Mouse (Mus musculus) gastrocnemius, postnatal 14 days (tissue): ENCODE measurements at regions not wholly inside any gene's neighbourhood (a gene's known extent, or its start where the extent isn't known, plus 50 kb on each side); places are given as distances from the start of the nearest gene placed in this dataset.
A peak's percentile ranks its signal among the peaks of the same experiment; 100 is the strongest.

Experiments
- DNase-seq: peaks from one replicate; pipeline ENCODE4 v3.0.0; 2021; ENCODE audit warnings: mixed read lengths
- intact Hi-C: fragments of 180-260 bp; cut with DNase I; formaldehyde crosslinking; loops from one replicate; pipeline ENCODE4 v1.15.1; 2025; ENCODE audit warnings: low total_unique reads

- no peak for DNase-seq
- intact Hi-C loops = no loop called here
Observed at GRCm38 (mm10) chr9:30021981-30022380, 59.0 kb upstream of the Ntm start.

DNA sequence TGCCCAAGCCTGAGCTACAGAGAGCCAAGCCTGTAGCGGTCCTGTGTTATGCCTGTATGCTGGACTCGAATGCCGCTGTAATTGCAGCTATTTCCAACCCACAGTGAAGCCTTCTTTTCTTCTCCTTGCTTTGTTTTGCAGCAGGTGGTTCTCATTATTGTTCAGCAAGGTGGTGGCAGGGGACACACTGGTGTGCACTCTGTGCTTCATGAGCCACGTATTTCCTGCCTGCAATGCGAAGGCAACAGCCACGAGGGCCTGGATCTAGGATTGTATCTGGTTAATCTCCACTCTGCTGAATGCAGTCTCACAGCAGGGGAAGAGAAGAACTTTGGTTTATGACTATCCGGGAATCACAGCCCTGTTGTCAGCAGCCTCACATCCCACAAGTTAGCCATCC is 62.3 kb upstream of the Ntm start:
- intact Hi-C loops = no loop called here
- DNase-seq = no peak

DNA sequence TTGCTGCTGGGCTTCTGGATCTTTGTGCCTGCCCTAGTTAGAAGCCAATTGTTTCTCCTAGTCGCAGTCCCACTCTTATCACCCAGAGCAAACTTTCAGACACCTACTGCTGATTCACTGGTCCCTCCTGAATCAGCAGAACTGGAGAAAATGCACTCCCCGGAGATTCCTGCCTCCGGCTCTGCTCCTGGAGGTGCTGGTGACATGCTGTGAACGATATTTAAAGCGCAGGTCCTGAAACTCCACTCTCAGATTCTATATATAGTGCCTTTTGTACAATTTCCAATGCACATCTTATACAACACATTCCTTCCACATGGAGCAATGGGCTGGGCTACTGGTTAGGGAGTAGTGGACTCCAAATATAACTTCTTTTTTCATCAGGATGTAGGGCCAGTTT is 64.0 kb upstream of the Ntm start:
- DNase-seq = no peak
- intact Hi-C loops = no loop called here

- intact Hi-C loops = no loop called here
- DNase-seq = no peak
Observed at GRCm38 (mm10) chr9:30040396-30040795, 77.5 kb upstream of the Ntm start.

GRCm38 (mm10) chr9:30064551-30064950 is 101.6 kb upstream of the Ntm start:
- intact Hi-C loops = no loop called here
- DNase-seq = no peak

DNA sequence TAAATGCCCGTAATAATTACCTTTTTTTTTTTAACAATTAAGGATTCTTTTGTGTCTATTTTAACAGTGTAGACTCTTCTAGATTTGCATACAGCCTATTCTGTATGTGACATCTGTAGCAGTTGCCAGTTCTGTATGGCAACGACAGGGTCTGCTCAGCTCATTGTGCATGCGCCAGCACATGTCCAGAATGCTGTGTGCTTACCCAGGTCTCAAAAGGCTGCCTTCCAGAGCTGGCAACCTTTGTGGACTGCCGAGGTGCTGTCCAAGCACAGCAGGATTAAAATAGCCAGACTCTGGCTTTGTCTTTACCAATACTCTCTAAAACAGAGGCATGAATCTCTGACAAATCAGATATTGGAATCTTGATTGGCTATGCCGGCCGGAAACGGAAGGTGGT is 105.0 kb upstream of the Ntm start:
- intact Hi-C loops = no loop called here
- DNase-seq = no peak

DNA sequence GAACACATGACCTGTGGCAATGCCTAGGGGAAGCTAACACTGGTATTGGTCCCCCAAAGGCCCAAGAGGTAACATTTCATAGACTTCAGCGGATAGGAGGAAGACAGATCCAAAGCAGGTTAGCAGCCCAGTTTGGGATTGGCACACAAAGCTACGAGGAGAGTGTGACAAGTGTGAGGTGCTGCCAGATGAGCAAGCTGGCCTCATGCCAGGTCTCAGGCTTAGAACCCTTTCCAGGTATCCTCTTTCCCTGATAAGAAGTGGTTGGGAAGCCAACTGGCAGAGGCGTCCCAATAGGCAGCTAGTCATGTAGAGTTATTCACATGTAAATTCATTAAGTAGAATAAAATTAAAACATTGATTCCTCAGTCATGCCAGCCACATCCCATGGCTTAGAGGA is 112.3 kb upstream of the Ntm start:
- intact Hi-C loops = no loop called here
- no peak for DNase-seq

- no peak for DNase-seq
Observed at GRCm38 (mm10) chr9:30076006-30076405, 113.1 kb upstream of the Ntm start.

DNA sequence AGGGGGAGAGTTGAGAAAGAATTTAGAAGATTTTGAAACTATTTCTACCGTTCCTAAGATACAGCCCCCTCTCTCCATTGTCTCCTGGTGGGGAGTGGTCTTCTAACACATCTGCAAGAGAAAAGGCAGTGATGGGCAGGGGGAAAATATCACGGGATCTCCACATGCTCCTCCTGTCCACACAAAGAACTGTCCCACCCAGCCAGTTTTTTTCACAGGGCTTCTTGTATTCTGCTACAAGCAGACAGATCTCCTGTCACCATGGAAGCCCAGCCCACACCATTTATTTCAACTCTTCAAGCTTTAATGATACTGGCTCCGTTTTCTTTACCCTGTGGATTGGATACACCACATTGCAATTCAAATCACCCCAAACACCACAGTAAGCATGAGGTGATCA is 113.5 kb upstream of the Ntm start:
- intact Hi-C loops = no loop called here
- no peak for DNase-seq

More at GRCm38 (mm10) chr9:30076006-30076405, 113.1 kb upstream of the Ntm start:
- intact Hi-C loops = no loop called here

- intact Hi-C loops = loop anchor here (5.0 kb wide), 1 partner anchor 945 kb away; no protein-coding TSS in a partner anchor
- DNase-seq = no peak
Observed at GRCm38 (mm10) chr9:30101942-30102341, 139.0 kb upstream of the Ntm start.

- intact Hi-C loops = no loop called here
- DNase-seq = no peak
Observed at GRCm38 (mm10) chr9:30122371-30122770, 159.4 kb upstream of the Ntm start.

DNA sequence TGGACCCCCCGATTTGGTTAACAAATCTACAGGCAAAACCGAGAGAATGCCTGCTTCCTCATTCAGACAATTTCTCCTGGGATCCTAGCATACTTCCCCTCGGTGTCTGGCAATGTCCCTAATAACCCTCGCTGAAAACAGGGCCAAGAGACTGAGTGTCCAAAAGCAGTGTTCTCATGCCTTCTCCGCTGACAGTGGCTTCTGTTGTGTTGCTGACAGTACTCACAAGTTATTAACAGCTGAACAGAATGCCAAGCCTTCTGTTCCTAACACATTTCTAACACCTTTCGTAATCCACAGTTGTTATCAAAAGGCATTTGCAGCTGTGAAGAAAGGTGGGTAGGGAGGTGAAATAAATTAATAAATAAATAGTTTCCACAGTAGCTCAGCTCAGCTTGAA is 166.2 kb upstream of the Ntm start:
- intact Hi-C loops = no loop called here

GRCm38 (mm10) chr9:30131626-30132025 is 168.7 kb upstream of the Ntm start:
- DNase-seq = no peak
- intact Hi-C loops = no loop called here

More for the DNA sequence above, 166.2 kb upstream of the Ntm start:
- DNase-seq = no peak

GRCm38 (mm10) chr9:30134303-30134702 is 171.4 kb upstream of the Ntm start:
- no peak for DNase-seq
- intact Hi-C loops = no loop called here

GRCm38 (mm10) chr9:30137611-30138287 is 174.8 kb upstream of the Ntm start:
- peak; percentile 86 for DNase-seq
- intact Hi-C loops = no loop called here

DNA sequence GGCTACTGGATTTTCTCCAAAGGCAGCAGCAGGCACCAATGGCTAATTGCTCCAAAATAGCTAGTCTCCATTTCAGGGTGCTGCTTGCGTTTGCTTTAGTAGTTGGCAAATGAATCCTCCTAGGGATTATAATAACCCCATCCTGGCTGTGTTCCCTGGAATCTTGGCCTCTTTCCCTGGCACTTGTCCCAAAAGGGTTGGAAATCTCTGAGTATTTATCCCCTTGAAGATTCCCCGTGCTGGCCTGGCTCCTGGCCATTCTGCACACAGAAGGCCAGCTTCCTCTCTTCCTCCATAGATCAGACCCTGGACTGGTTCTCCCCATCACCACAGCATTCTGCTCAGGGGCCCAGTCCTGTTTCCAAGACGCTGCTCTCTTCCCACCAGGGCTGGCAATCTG is 177.2 kb upstream of the Ntm start:
- peak; percentile 51 for DNase-seq
- intact Hi-C loops = loop anchor here (10.0 kb wide), 1 partner anchor 475 kb away; no protein-coding TSS in a partner anchor

DNA sequence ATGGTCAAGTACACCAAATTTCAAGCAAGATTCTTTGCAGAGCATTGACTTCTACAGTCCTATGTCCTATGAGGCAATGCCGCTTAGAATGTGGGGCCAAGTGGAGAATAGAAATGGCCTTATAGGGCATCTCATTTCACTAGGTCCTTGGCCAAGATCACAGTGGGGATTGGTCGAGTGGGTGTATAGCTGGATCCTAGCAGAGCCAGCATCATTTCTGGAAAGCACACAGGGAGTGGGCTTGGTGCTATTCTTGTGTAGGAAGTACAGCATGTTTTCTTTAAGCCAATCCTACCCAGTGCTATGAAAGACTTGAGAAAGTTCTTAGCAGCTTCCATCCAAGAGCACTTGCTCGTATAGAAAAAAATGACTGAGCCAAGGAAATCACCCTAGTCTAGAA is 178.2 kb upstream of the Ntm start:
- intact Hi-C loops = loop anchor here (10.0 kb wide), 1 partner anchor 476 kb away; no protein-coding TSS in a partner anchor
- DNase-seq = no peak

DNA sequence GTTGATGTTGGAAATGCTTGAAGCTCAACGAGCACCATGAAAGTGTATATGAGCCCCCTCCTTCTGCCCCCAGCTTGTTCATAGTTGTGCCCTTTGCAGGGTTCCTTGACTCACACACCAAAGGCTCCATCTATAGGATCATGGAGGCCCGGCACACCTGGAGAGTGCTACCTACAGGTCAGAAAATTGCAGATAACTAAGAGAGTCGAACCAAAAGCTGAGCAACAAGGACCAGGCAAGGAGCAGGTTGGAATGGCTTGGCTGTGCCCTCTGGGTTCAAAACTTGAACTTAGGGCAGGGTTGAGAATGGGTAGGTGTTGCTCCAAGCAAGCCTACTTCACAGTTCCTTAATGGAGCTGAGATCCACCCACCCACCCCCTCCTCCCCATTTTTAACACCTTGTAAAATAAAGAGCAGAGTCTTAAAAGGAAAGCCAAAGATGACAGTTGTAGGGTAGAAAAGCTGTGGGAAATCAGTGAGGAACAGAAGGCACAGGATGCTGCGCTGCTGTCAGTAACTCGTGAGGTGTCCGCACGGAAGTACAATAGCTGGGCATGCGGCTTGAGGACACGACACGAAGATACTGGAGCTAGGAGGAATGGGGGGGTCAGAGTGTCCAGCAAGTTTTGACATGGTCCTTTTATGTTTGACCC is 180.0 kb upstream of the Ntm start:
- DNase-seq = no peak
- intact Hi-C loops = loop anchor here (10.0 kb wide), 1 partner anchor 478 kb away; no protein-coding TSS in a partner anchor

- DNase-seq = peak; percentile 9
- intact Hi-C loops = loop anchor here (10.0 kb wide), 1 partner anchor 485 kb away; no protein-coding TSS in a partner anchor
Observed at GRCm38 (mm10) chr9:30149481-30150468, 186.8 kb upstream of the Ntm start.

- no peak for DNase-seq
- intact Hi-C loops = no loop called here
Observed at GRCm38 (mm10) chr9:30151173-30151572, 188.2 kb upstream of the Ntm start.
